Mouse (Mus musculus) adrenal gland, postnatal 25 days (tissue): ENCODE results near the gene Ccdc7b. TPM values are rescaled to one million over a fixed set of nuclear protein-coding genes. Genes with fewer than 3 reads are reported as not detected.
"Not testable (repeated sequence)": the region's sequence is repeated elsewhere in the genome, so short reads cannot be mapped to it uniquely, and the experiment has no call there.

Experiments
- DNase-seq: peaks from one replicate; pipeline ENCODE4 v3.0.0; 2021; ENCODE audit warnings: mixed read lengths
- long read RNA-seq: library from polyadenylated mRNA; stranded (forward); transcript quantifications from one replicate; pipeline ENCODE4 v2.0.0, GENCODE M21; 2021
- total RNA-seq: library from RNA; stranded (reverse); gene quantifications from 2 replicates; pipeline ENCODE4 v1.2.3, GENCODE M21; 2021

Gene Ccdc7b
- total RNA-seq, result not detected in 2 replicates
- long read RNA-seq, result 0 reads

- DNase-seq, result not testable (repeated sequence)
Measured at GRCm38 (mm10) chr8:129066834-129067233, at the start of gene Ccdc7b. Gene Ccdc7b (plus strand): TSS chr8:129067134.

DNA sequence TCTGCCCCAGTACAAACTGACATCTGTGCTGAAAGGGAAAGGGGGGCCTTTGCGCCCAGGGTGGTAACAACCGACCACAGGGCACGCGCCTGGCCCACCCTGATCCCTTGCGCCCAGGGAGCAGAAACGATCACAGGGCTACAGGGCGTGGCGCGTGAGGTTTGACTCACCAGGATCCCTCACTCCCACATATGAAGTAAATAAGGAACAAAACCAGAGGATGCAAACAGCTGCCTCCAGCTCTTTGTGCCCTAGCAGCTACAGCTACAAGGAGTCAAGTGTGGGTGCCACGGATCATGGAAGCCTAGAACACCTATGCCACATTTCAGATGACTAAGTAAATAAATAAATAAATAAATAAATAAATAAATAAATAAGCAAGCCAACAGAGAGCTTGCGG, 1.5 kb upstream of the Ccdc7b start, which contains the start of gene Ccdc7a:
TSS of gene Ccdc7a (minus strand) at position 101 of the 400 bp plus-strand sequence.
- not testable (repeated sequence) for DNase-seq

DNA sequence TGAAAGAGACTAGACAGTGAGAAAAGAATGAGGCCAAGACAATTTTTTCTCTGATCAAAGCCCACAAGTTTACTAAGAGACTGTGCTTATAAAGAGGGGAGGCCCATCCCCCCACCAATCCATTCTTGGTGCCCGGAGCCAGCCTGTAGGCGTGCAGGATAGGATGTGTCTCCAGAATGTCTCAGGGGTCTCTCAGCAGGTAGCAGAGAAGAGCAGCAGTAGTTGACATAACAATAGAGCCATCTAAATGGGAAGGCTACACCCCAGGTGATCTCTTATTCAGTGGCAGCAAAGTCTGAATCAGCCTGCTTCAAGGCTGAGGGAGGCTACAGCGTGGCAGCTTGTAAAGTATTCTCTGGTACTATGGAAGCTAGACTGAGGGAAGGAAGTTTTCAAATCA, 48.8 kb downstream of the Ccdc7b start:
- not testable (repeated sequence) for DNase-seq

DNA sequence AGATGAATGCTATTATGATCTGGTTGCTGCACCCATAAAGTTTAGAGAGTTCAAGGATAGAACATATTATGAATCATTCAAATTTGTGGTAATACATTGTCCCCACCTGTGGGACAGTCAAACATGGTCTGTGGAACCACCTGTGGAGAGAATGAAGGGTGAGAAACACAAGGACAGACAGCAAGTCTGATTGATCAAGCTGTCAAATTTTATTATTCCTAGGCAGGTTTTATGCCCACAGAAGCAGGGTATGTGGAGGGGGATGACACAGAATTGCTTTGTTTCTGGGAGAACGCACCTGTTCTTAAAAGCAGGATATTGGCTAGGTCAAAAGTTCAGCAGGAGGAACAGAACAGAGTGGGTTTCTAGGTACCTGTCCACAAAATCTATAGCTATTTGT, 64.6 kb downstream of the Ccdc7b start, which contains the start of gene Gm10999:
TSS of gene Gm10999 (minus strand) at position 101 of the 400 bp plus-strand sequence.
- DNase-seq, result no peak

DNA sequence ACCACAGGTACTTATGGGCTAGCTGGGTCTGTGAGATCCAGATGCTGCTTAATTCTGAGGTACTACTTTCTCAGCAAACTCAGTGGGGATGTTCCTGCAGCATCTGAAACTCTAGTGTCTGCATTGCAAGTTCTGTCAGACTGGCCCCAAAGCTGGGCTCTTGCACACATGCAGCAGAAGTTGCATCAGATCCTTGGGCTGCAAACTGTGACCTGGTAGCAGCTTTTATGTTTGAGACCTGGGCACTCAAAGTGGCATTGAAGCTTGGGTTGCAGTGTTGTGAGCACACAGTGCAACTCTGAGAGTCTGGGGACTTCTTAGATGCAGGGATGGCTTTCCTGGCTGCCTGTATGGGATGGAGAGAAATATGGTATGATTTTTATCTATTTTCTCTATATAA, 66.5 kb downstream of the Ccdc7b start:
- DNase-seq, result no peak

Other genes starting within 250 kb of the Ccdc7b start
- not detected in 2 replicates for gene Ccdc7a, start 1.6 kb upstream of the Ccdc7b start, total RNA-seq
- not detected in 2 replicates for gene Gm10999, start 64.5 kb downstream of the Ccdc7b start, total RNA-seq
- 13.7 and 14.8 TPM in 2 replicates for gene 2610044O15Rik8, start 167.3 kb downstream of the Ccdc7b start, total RNA-seq